Mouse (Mus musculus): Measurements from ENCODE around the gene Rasl11b.

GRCm38 (mm10) chr5:74194841-74195613 lies at the start of gene Rasl11b:
- TF ChIP-seq CTCF (IDR thresholded peaks at IDR 0.05; ENCODE audit: low read depth, low read length) (no peak), EP300 (IDR thresholded peaks at IDR 0.05; ENCODE audit: insufficient read depth, low read depth, low read length) (no peak)
